In the genomic region with DNA sequence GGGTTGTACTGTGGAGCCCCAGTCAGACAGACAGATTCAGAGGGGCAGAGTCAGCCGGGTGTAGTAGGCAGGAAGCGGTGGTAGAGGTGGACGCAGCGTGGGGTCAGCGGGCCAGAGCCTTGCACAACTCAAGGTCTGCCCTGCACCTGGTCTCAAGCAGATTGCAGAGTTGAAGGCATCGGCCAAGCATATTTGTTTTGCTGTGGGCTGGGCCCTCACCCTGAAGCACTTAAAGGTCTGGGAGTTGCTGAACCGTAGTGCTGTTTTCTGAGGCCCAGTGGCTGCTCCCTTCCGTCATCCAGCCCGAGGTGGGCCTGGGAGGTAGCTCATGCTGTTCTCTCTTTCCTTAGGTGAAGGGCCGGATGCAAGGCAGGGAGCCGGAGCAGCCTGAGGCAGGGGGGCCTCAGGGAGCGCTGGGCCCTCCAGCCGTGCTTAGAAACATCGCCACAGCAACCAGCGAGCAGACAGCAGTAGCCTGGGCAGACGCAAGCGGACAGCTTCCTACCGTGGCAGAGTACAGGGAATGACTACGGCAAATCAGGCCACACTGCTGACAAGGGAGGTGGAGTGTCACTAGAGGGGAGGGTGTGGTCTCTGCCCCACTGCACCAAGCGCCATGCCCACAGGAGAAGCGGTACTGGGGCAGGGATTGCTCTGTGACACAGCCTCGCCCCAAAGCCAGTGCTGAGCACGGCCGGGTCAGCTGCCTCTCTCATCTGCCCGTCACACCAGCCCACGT, we compare ENCODE assay signal across 10 mouse cellular contexts. TPM values are rescaled to one million over a fixed set of nuclear protein-coding genes. Genes with fewer than 3 reads are reported as not detected.
DNase-seq lines count a peak whose midpoint lies in the region; ATAC-seq and TF ChIP-seq lines count a peak whose summit lies in the region.
"Had no signal": no experiment of that assay in that cellular context is flagged by ENCODE, and none has a peak within 500 bp of the region (broad histone marks: within the 10 kb centered on the region; RNA-seq: fewer than 3 reads in every experiment).

No protein-coding gene starts in this region.

- peak; percentile 56 for DNase-seq in kidney, postnatal 0 days (ENCODE audit: low spot score)
- DNase-seq in kidney, postnatal 25 days, result no peak
- peak; percentile 26 for DNase-seq in embryo, embryonic 10.5 days (ENCODE audit: low spot score)
- DNase-seq in hindbrain, embryonic 11.5 days (ENCODE audit: low spot score), result no peak
- DNase-seq in lung, postnatal 14 days, result peak; percentile 19
- no peak for DNase-seq in right cerebral cortex, adult 18-20 months
- DNase-seq in gastrocnemius, postnatal 14 days, result no peak
- DNase-seq in ovary, postnatal 36 days (ENCODE audit: low spot score), result no peak
- DNase-seq: kidney, adult 8-10 months had no signal

- peaks cover 4% of the 10 kb centered on the region; the same call in 1 of the 2 replicates for H3K4me1 ChIP-seq in kidney, postnatal 0 days (replicated peaks; ENCODE audit: insufficient read depth, low read length)
- peaks cover 1% of the 10 kb centered on the region for H3K4me1 ChIP-seq in hindbrain, embryonic 11.5 days (replicated peaks; ENCODE audit: control insufficient read depth, insufficient read depth, low read length)

- TF ChIP-seq CTCF in kidney, postnatal 0 days (IDR thresholded peaks at IDR 0.05; ENCODE audit: low read depth), result no peak

- WGBS in kidney, postnatal 0 days, result 21% methylated on average over 26 of the region's 26 CpGs
- 41% methylated on average over 26 of the region's 26 CpGs for WGBS in hindbrain, embryonic 11.5 days

- no peak overlapping the region for H3K4me3 ChIP-seq in kidney, postnatal 0 days (replicated peaks; ENCODE audit: low read depth, low read length)
- H3K4me3 ChIP-seq in hindbrain, embryonic 11.5 days (ENCODE audit: low read depth, low read length), result no peak overlapping the region

- intact Hi-C loops in gastrocnemius, postnatal 14 days (cut with DNase I; ENCODE audit: low total_unique reads), result no loop called here

- no peaks in the 10 kb centered on the region for H3K36me3 ChIP-seq in kidney, postnatal 0 days (ENCODE audit: insufficient read depth, low read length)
- no peaks in the 10 kb centered on the region for H3K36me3 ChIP-seq in hindbrain, embryonic 11.5 days (ENCODE audit: control insufficient read depth, insufficient read depth, low read length)

- ATAC-seq in kidney, postnatal 0 days (replicated peaks; ENCODE audit: low FRiP score, low read depth), result peak; percentile 71
- peak; percentile 10; the same call in 1 of the 2 replicates for ATAC-seq in hindbrain, embryonic 11.5 days (ENCODE audit: low FRiP score)

- no peaks in the 10 kb centered on the region for H3K27me3 ChIP-seq in kidney, postnatal 0 days (ENCODE audit: insufficient read depth, low read length)
- no peaks in the 10 kb centered on the region for H3K27me3 ChIP-seq in hindbrain, embryonic 11.5 days (ENCODE audit: control insufficient read depth, insufficient read depth, low read length)

- H3K9me3 ChIP-seq in kidney, postnatal 0 days (replicated peaks; ENCODE audit: low read length), result no peaks in the 10 kb centered on the region
- H3K9me3 ChIP-seq in hindbrain, embryonic 11.5 days (ENCODE audit: control insufficient read depth, low read length), result no peaks in the 10 kb centered on the region

- 0 out of 2 replicates have a peak overlapping the region, but pooled peaks have one; percentile 13 for H3K4me2 ChIP-seq in kidney, postnatal 0 days (ENCODE audit: low read length)
- H3K4me2 ChIP-seq in hindbrain, embryonic 11.5 days (replicated peaks; ENCODE audit: low read depth, low read length), result no peak overlapping the region

- peak overlapping the region; percentile 54; the same call in 1 of the 2 replicates for H3K27ac ChIP-seq in kidney, postnatal 0 days
- no peak overlapping the region for H3K27ac ChIP-seq in hindbrain, embryonic 11.5 days (ENCODE audit: low read depth, low read length)

- H3K9ac ChIP-seq in kidney, postnatal 0 days (ENCODE audit: low read depth, low read length), result no peak overlapping the region
- no peak overlapping the region for H3K9ac ChIP-seq in hindbrain, embryonic 11.5 days (ENCODE audit: low read depth, low read length)

RNA-seq across cellular contexts. Expression of gene Gnaz, which starts 23.8 kb away (rescaled TPM):
- polyA plus RNA-seq in kidney, postnatal 0 days (2015; fragmentation: Nextera tagmentation; extraction: Ambion mirVana), result 5.0 and 5.6 TPM in 2 replicates
- polyA plus RNA-seq in hindbrain, embryonic 11.5 days (2014; fragmentation: Nextera tagmentation; extraction: Ambion mirVana), result 14.0 and 14.7 TPM in 2 replicates
- total RNA-seq in gastrocnemius, postnatal 14 days (2021), result 1 to 10 TPM in 1 of 2 experiments, under 1 TPM in 1; 0.18 to 1.2 TPM

RNA-seq across cellular contexts. Expression of gene Rsph14, which starts 41.6 kb away (rescaled TPM):
- not detected in 2 replicates for polyA plus RNA-seq in kidney, postnatal 0 days (2015; fragmentation: Nextera tagmentation; extraction: Ambion mirVana)
- polyA plus RNA-seq in hindbrain, embryonic 11.5 days (2014; fragmentation: Nextera tagmentation; extraction: Ambion mirVana), result 0.15 and 0.46 TPM in 2 replicates
- not detected for total RNA-seq in gastrocnemius, postnatal 14 days (2021)
- total RNA-seq: gastrocnemius, adult 8-10 months had no signal

RNA-seq across cellular contexts. Expression of gene Rab36, which starts 46.1 kb away (rescaled TPM):
- polyA plus RNA-seq in kidney, postnatal 0 days (2015; fragmentation: Nextera tagmentation; extraction: Ambion mirVana), result 8.0 and 8.4 TPM in 2 replicates
- 6.8 and 9.3 TPM in 2 replicates for polyA plus RNA-seq in hindbrain, embryonic 11.5 days (2014; fragmentation: Nextera tagmentation; extraction: Ambion mirVana)
- total RNA-seq in gastrocnemius, postnatal 14 days (2021), result under 1 TPM; 0.66 to 0.76 TPM

Comparison
In these comparisons a context has a peak if more than half of its experiments do, and no peak if none do; other contexts are left out.
1. DNase-seq: peak in kidney, postnatal 0 days (single experiment), embryo, embryonic 10.5 days (single experiment) and lung, postnatal 14 days (single experiment); none in kidney, postnatal 25 days (0 of 2), hindbrain, embryonic 11.5 days (single experiment), right cerebral cortex, adult 18-20 months (single experiment), gastrocnemius, postnatal 14 days (single experiment) and ovary, postnatal 36 days (single experiment).